Mouse (Mus musculus): ENCODE measurements at regions not wholly inside any gene's neighbourhood (a gene's known extent, or its start where the extent isn't known, plus 50 kb on each side); places are given as distances from the start of the nearest gene placed in this dataset.

- TF ChIP-seq CTCF (IDR thresholded peaks at IDR 0.05; ENCODE audit: low read depth, low read length), result no peak
- TF ChIP-seq POLR2A (IDR thresholded peaks at IDR 0.05; ENCODE audit: borderline replicate concordance, low read depth, low read length), result no peak
- no peak overlapping the region for H3K4me3 ChIP-seq (ENCODE audit: insufficient read depth, low read length)
Measured at GRCm38 (mm10) chr2:94248948-94249347, 91.2 kb upstream of the Hsd17b12 start.

DNA sequence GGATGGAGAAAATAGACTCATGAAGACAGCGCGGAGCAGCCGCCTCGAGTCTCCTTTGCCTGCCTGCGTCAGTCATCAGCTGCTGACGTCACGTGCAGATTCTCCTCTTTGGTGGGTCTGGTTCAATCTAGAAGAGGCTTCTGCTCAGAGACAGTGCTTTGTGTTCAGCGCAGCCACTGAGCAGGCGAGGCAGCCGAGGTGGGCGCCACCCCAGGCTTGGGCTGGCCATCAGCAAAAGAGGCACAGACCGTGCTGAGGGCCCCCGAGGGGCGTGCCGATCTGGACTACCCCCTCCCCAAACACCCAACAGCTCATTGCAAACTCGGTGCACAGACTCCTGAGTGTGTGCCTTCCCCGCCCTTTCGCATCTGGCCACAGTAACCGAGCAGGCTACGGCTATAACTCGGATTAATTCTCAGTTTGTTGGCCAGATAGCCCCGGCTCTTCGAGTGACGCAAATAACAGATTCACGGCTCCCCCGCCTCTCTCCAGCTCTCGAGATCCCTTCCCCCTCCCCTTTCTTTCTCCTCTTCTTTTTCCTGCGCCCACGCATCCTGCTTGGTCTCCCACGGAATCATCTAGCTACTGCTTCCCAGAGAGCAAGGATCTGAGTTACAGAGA lies 89.2 kb upstream of the Hsd17b12 start:
- Histone ChIP-seq H3K4me1 (ENCODE audit: control insufficient read depth, insufficient read depth, low read length) (peaks cover 10% of the 10 kb centered on the region), H3K4me3 (ENCODE audit: insufficient read depth, low read length) (peak overlapping the region; percentile 4), H3K27ac (ENCODE audit: insufficient read depth, low read depth, low read length) (no peak overlapping the region)
- TF ChIP-seq POLR2A (IDR thresholded peaks at IDR 0.05; ENCODE audit: borderline replicate concordance, low read depth, low read length) (no peak), CTCF (IDR thresholded peaks at IDR 0.05; ENCODE audit: low read depth, low read length) (no peak)

More at GRCm38 (mm10) chr2:94248948-94249347, 91.2 kb upstream of the Hsd17b12 start:
- no peak overlapping the region for H3K27ac ChIP-seq (ENCODE audit: insufficient read depth, low read depth, low read length)
- H3K4me1 ChIP-seq (ENCODE audit: control insufficient read depth, insufficient read depth, low read length), result peaks cover 19% of the 10 kb centered on the region

DNA sequence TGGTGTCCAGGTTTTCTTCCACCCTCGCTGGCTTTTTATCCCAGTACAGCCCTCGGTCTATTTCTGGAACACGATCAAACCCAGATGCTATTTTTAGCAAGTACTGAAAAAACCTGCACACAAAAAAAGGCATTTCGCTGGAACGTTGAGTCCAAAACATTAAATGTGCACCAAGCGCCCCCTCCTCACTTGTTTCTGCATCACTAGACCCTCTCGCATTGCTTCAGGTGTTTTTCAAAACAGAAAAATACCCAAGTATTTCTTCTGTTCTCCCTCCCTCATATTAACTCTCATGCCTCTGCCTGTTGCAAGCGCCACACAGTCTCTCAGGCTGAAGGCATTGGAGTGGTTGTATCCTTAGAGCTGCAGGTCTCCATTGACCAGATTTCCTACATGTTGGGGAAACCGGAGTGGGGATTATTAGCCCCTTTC lies 88.4 kb upstream of the Hsd17b12 start:
- H3K27ac ChIP-seq (ENCODE audit: insufficient read depth, low read depth, low read length), result no peak overlapping the region
- no peak overlapping the region for H3K4me3 ChIP-seq (ENCODE audit: insufficient read depth, low read length)
- no peak for TF ChIP-seq POLR2A (IDR thresholded peaks at IDR 0.05; ENCODE audit: borderline replicate concordance, low read depth, low read length)
- TF ChIP-seq CTCF (IDR thresholded peaks at IDR 0.05; ENCODE audit: low read depth, low read length), result no peak
- peaks cover 5% of the 10 kb centered on the region; the same call in 1 of the 2 replicates for H3K4me1 ChIP-seq (ENCODE audit: control insufficient read depth, insufficient read depth, low read length)

DNA sequence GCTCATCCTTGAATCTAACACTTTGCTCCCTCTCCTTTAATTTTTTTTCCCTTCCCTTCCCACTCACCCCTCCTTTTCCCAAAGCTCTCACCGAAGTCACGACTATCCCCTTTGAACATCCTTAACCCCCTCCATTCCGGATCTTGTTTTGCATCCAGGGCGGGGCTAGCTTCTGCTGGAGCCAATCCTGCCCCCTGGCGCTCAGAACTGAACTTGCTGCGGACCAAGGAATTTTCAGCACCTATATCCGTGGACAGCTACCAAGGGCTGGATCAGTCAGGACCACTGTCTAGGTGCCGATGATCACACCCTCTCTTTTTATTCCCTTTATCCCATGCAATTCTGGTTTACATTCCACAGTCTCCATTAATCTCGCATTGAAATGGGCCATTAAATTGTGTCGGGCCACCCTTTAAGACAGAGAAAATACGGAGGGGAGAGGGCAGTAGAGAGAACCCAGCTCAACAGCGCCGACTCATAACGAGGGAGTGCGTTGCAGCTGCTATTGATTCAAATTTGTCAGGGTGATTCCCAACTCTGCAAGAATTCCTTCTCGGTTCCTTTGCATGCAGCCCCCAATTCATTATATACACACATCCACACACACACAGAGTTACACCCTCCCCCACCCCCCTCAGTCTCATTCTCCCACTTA lies 87.7 kb upstream of the Hsd17b12 start:
- TF ChIP-seq POLR2A (IDR thresholded peaks at IDR 0.05; ENCODE audit: borderline replicate concordance, low read depth, low read length), result no peak
- TF ChIP-seq CTCF (IDR thresholded peaks at IDR 0.05; ENCODE audit: low read depth, low read length), result no peak; the same call in none of the 2 replicates
- Histone ChIP-seq H3K27ac (ENCODE audit: insufficient read depth, low read depth, low read length) (no peak overlapping the region), H3K4me3 (ENCODE audit: insufficient read depth, low read length) (no peak overlapping the region), H3K4me1 (ENCODE audit: control insufficient read depth, insufficient read depth, low read length) (peaks cover 5% of the 10 kb centered on the region; the same call in 1 of the 2 replicates)

GRCm38 (mm10) chr2:94244140-94244539 lies 86.4 kb upstream of the Hsd17b12 start:
- Histone ChIP-seq H3K27ac (ENCODE audit: insufficient read depth, low read depth, low read length) (no peak overlapping the region), H3K4me3 (ENCODE audit: insufficient read depth, low read length) (peak overlapping the region; percentile 41)
- no peak for TF ChIP-seq CTCF (IDR thresholded peaks at IDR 0.05; ENCODE audit: low read depth, low read length)
- TF ChIP-seq POLR2A (IDR thresholded peaks at IDR 0.05; ENCODE audit: borderline replicate concordance, low read depth, low read length), result no peak

DNA sequence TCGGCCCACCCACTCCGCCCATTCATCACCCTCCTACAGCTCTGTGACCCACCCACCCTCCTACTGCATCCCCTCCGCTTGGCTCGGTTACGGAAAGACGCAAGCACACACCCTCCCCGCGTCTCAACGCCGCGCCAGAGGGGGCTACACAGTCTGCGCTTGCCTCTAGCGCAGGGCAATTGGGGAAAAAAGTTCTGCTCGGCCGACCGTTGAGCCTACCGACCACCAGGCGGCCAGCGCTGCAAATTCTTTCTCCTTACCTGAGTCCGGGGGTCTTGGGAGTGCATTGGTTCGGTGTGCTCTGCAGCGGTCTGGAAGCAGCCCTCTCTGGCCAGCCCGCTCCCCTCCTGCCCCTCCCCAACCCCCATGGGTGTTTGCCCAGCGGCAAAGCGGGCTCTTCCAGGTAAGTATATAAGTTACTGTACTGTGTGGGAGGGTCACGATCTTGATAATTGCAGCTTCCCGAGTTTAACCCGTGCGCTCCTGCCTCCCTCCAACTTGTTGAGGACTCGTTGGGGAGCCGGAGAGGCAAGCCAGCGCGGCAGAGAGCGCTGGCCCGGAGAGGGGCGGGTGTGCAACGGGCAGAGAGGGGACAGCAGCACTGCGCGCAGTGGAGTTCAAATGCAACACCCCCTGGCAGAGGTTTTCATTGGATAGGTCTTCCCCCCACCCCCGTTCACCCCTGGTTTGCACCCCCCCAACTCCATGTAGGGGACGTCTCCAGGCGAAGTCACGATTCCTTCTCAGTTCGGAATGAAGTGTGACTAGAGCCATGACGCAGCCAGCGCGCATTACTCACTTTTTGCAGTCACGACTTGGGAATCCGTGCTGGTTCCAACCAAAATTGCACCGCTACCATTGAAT lies 85.5 kb upstream of the Hsd17b12 start:
- TF ChIP-seq POLR2A (IDR thresholded peaks at IDR 0.05; ENCODE audit: borderline replicate concordance, low read depth, low read length) (no peak), CTCF (IDR thresholded peaks at IDR 0.05; ENCODE audit: low read depth, low read length) (no peak)
- Histone ChIP-seq H3K4me3 (ENCODE audit: insufficient read depth, low read length) (peak overlapping the region; percentile 41), H3K27ac (ENCODE audit: insufficient read depth, low read depth, low read length) (no peak overlapping the region), H3K4me1 (ENCODE audit: control insufficient read depth, insufficient read depth, low read length) (no peaks in the 10 kb centered on the region)

More at GRCm38 (mm10) chr2:94244140-94244539, 86.4 kb upstream of the Hsd17b12 start:
- H3K4me1 ChIP-seq (ENCODE audit: control insufficient read depth, insufficient read depth, low read length), result peaks cover 3% of the 10 kb centered on the region; the same call in 1 of the 2 replicates

- Histone ChIP-seq H3K4me1 (ENCODE audit: control insufficient read depth, insufficient read depth, low read length) (no peaks in the 10 kb centered on the region), H3K27ac (ENCODE audit: insufficient read depth, low read depth, low read length) (no peak overlapping the region), H3K4me3 (ENCODE audit: insufficient read depth, low read length) (peak overlapping the region; percentile 41)
- TF ChIP-seq CTCF (IDR thresholded peaks at IDR 0.05; ENCODE audit: low read depth, low read length), result no peak
- no peak for TF ChIP-seq POLR2A (IDR thresholded peaks at IDR 0.05; ENCODE audit: borderline replicate concordance, low read depth, low read length)
Measured at GRCm38 (mm10) chr2:94242406-94243052, 84.8 kb upstream of the Hsd17b12 start.

- Histone ChIP-seq H3K4me1 (ENCODE audit: control insufficient read depth, insufficient read depth, low read length) (no peaks in the 10 kb centered on the region), H3K4me3 (ENCODE audit: insufficient read depth, low read length) (no peak overlapping the region), H3K27ac (ENCODE audit: insufficient read depth, low read depth, low read length) (no peak overlapping the region)
- TF ChIP-seq CTCF (IDR thresholded peaks at IDR 0.05; ENCODE audit: low read depth, low read length), result no peak
- TF ChIP-seq POLR2A (IDR thresholded peaks at IDR 0.05; ENCODE audit: borderline replicate concordance, low read depth, low read length), result no peak
Measured at GRCm38 (mm10) chr2:94242051-94242397, 84.3 kb upstream of the Hsd17b12 start.

GRCm38 (mm10) chr2:94241301-94242050 lies 83.7 kb upstream of the Hsd17b12 start:
- peak overlapping the region; percentile 60 for H3K4me3 ChIP-seq (ENCODE audit: insufficient read depth, low read length)
- no peak overlapping the region for H3K27ac ChIP-seq (ENCODE audit: insufficient read depth, low read depth, low read length)
- TF ChIP-seq CTCF (IDR thresholded peaks at IDR 0.05; ENCODE audit: low read depth, low read length) (no peak), POLR2A (IDR thresholded peaks at IDR 0.05; ENCODE audit: borderline replicate concordance, low read depth, low read length) (no peak)
- peaks cover 3% of the 10 kb centered on the region; the same call in 1 of the 2 replicates for H3K4me1 ChIP-seq (ENCODE audit: control insufficient read depth, insufficient read depth, low read length)

All from bone marrow macrophage, adult 2 months (primary cell).